Mouse (Mus musculus): Measurements from ENCODE around the gene Stat5a. TPM values are rescaled to one million over a fixed set of nuclear protein-coding genes. Genes with fewer than 3 reads are reported as not detected.

Stat5a gene
- total RNA-seq, 2 experiments from 2014 or later: 11.3 to 13.3 TPM

GRCm38 (mm10) chr11:100860198-100861048 lies 1.3 kb downstream of the Stat5a start:
- peak; percentile 86 for DNase-seq (ENCODE audit: low spot score)

GRCm38 (mm10) chr11:100861335-100861734 lies 2.2 kb downstream of the Stat5a start:
- DNase-seq (ENCODE audit: low spot score): no peak

DNA sequence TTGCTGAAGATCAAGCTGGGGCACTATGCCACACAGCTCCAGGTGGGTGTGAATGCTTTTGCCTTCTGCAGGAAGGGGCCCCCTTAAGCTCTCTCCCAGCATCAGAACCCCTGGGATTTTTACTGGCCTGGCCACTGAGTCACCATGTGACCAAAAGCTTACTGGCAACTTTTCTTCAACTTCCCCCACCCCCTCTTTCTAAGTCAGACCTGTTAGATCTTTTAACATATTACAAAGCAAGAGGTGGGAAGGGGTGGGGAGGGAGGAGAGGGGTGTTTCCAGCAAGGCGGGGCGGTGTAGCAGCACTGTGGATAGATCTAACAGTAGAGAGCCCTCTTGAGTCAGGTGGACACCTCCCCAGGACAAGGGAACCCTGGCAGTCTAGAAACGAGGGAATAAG lies 2.7 kb downstream of the Stat5a start:
- no peak for DNase-seq (ENCODE audit: low spot score)

DNA sequence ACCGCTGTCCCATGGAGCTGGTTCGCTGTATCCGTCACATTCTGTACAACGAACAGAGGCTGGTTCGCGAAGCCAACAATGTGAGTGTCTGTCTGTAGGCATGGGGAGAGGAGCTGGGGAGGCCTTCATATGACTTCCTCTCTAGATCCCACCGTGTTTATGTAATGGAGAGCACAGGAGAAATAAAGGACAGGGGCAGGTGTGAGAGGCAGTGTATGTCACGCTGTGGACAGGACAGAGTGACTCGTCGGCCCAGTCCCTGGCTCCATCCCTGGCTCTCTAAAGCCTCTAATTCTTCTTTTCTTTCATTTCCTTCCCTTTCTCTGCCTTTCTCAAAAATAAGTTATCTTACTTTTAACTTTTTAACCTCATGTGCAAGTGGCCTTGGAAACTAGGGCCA lies 4.0 kb downstream of the Stat5a start:
- no peak for DNase-seq (ENCODE audit: low spot score)

DNA sequence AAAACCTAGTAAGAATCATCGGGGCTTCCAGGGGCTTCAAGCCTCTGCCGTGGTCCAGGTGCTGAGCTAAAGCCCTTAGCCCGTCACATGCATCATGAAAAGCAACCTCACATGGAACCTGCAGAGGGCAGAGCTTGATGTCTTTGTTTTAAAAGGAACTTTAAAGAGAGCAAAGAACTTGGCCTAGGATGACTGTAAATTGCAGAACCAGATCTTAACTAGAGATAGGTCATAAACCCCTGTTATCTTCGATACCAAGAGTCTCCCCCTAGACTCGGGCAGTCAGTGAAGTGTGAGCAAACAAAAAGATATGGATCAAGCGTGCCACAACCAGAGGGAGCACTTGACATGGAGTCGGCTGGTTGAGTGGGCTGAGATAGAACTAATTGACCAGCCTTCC lies 6.5 kb downstream of the Stat5a start:
- no peak for DNase-seq (ENCODE audit: low spot score)

GRCm38 (mm10) chr11:100870256-100870967 lies 11.3 kb downstream of the Stat5a start:
- DNase-seq (ENCODE audit: low spot score): no peak

DNA sequence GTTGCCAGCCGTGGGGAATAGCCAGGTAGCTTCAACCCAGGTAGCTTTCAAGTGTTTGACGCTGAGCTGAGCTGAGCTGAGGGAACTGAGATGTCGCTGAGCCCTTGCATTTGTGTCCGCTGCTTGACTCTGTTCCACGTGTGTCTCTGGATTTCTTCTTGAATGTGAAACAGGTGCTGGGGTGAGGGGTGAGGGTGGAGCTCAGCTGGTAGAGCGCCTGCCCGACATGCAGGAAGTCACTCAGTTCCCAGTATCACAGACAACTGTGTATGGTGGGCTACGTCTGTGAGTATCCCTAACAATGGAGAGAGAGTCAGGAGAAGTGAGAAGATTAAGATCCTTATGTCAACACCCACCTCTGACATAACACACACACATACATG lies 11.8 kb downstream of the Stat5a start:
- DNase-seq (ENCODE audit: low spot score): no peak

GRCm38 (mm10) chr11:100875761-100876160 lies 16.6 kb downstream of the Stat5a start:
- no peak for DNase-seq (ENCODE audit: low spot score)

DNA sequence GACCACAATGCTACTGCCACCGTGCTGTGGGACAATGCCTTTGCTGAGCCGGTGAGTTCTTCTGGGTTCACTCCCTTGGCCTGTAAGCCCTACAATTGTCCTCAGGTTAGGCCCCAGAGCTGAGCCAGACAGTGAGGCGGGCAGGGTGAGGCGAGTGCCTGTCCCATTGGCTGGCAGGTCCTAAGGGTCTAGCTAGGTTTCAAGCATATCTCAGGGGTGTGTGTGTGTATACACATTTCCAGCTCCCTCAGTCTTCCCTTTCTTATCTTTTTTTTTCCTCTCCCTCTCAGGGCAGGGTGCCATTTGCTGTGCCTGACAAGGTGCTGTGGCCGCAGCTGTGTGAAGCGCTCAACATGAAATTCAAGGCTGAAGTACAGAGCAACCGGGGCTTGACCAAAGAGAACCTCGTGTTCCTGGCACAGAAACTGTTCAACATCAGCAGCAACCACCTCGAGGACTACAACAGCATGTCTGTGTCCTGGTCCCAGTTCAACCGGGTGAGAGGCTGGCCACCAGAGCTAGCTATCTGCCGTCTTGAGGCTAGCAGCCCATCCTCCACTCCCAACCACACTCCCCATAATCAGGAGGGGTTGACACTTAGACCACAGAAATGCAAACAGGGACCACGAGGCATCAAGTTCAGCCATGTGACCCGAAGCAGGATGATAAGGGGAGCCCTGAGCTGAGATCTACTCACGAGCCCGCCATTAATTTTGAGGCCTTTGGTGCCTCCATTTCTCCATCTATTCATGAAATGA lies 20.3 kb downstream of the Stat5a start:
- DNase-seq (ENCODE audit: low spot score): no peak

DNA sequence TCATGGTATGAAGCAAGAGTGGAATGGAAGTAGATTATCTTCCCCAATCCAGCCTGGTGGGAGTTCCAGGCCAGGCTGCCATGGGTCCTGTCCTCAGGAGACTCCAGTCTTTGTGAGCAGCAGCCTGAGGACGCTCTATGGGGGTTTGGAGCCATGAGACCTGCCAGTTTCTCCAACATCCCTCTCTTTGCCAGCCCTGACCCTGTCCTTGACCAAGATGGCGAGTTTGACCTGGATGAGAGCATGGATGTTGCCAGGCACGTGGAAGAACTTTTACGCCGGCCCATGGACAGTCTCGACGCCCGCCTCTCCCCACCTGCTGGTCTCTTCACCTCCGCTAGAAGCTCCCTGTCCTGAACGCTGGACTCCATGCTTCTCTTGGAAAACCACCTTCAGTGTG lies 24.5 kb downstream of the Stat5a start:
- DNase-seq (ENCODE audit: low spot score): no peak

GRCm38 (mm10) chr11:100885472-100885871 lies 26.3 kb downstream of the Stat5a start:
- no peak for DNase-seq (ENCODE audit: low spot score)

DNA sequence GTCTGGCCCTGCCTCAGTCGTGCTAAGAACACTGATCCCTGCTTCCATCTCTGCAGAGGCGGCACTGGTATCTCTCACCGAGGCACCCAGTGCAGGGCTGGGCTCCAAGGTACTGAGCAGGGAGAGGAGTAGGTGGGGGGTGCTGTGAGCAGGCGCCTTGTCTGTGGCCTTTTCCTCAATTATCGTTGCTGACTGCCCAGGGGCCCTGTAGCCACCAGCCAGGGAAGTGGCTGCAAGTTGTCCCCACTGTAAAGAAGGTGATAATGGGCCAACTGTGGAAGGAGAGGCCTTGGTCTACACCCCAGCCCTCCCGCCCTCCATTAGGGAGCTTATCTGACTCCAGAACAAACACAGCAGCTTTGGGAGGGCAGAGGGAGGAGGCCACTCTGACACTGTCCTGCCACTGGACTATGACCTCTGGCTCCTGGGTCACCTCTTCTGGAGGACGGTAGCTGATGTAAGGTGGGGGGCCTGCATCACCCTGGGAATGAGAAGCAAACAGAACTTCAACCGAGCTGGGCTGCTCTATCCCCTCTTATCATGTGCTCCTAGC lies 27.1 kb downstream of the Stat5a start:
- no peak for DNase-seq (ENCODE audit: low spot score)

DNA sequence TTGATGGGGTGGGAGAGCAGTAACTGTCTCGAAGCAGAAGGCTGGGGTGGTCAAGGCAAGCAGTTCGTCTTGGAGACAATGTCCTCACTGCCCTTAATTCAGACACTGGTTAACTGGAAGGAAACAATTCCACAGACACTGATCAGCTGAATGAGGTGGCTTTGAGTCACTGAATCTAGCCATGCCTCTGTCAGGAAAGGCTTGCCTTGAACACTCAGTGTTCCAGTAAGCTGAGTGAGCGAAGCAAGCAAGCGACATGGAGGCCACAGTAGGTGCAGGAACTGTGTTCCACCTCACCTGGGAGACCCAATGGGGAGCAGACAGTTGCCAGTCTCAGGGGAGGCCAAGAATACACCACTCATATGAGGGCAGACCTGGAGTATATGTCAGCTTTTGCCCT lies 28.1 kb downstream of the Stat5a start:
- no peak for DNase-seq (ENCODE audit: low spot score)

- no peak for DNase-seq (ENCODE audit: low spot score)
These were observed 28.6 kb downstream of the Stat5a start for GRCm38 (mm10) chr11:100887764-100888163.

- DNase-seq (ENCODE audit: low spot score): no peak
These were observed 29.2 kb downstream of the Stat5a start for GRCm38 (mm10) chr11:100888348-100888820.

DNA sequence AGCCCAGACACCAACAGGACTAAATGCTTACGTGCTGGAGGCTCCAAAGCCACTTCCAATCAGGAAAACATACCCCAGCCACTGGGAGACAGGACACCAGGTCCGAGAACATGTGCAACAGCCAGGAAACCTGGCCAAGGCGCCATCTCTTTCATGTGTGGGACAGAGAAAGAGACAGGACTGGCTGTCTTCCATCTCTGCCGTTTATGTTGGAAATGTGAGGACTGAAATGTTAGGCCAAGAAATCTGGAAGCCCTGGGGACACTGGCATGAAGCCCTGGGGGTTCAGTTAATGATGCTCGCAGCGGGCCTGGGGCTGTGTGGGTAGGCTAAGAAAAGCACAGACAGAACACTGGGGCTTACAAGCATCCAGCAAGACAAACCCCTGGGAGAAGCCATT lies 31.3 kb downstream of the Stat5a start:
- peak; percentile 43 for DNase-seq (ENCODE audit: low spot score)

DNA sequence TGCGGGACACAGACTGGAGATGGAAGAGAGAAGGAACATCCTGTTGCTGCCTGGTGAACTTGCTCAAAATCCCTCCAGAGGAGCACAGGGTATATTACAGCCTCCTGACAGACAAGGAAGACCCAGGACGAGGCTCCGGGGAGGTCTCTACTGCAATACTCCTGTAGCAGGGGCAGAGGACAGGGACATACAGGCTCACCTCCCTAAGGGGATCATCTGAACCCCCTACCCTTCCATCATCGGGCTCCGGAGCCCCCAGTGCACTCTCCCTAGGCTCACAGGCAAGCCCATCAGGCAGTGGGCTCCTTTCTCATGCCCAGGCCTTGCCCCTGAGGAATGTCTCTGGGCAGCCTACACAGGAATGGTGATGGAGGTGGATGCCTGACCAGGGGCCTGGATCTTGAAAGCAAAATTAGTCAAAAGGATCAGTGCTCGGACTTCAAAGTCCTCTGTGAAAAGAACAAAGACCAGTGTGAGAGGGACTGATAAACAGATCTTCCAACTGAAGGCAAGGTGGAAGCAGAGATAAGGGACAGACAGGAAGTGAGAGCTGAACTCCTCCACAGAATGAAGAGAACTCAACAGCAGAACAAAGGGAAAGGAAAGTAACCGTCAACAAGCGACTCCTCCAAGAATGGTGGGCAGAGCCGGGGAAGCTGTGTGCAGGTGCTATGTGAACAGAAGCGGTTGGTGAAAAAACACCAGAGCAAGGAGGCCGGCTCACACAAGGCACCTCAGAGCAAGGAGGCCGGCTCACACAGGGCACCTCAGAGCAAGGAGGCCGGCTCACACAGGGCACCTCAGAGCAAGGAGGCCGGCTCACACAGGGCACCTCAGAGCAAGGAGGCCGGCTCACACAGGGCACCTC lies 32.3 kb downstream of the Stat5a start:
- no peak for DNase-seq (ENCODE audit: low spot score)

DNA sequence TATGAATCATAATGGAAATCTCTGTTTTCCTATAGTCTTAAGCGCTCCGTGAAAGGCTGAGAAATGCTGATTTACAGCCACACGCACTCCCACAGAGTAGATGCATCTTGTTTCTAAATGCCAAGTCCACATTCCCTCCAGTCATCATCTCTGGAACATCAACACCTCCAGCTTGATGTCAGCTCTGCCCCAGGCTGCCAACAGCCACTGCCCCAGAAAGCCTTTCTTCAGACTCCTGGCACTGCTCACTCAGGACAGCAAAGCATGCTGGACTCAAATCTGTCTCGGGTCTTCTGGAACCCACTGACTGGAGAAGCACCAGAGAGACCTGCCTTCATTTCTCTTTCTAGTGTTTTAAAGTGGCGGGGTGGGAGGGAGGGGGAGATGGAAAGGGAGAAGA lies 33.3 kb downstream of the Stat5a start:
- DNase-seq (ENCODE audit: low spot score): peak; percentile 56

DNA sequence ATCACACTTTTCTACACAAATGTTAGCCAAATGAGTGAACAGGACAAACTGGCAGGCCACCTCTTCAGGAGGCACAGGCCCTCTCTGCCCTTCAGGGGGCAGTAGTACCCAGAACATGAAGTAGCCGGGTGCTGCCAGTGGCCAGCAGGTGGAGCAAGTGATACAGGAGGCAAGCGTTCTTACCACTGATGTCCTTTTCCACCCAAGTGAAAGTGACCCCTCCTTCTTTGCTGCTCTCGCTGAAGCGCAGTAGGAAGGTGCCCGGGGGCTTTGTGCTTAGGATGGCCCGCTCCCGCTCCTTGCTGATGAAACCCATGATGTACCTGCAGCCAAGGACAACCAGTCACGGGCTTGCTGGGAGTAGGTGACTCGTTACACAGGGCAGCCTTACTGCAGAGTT lies 34.3 kb downstream of the Stat5a start:
- peak; percentile 94 for DNase-seq (ENCODE audit: low spot score)

- no peak for DNase-seq (ENCODE audit: low spot score)
These were observed 35.2 kb downstream of the Stat5a start for GRCm38 (mm10) chr11:100894146-100894918.
